Mouse (Mus musculus): ENCODE data around the gene Prss50.

Gene Prss50

DNA sequence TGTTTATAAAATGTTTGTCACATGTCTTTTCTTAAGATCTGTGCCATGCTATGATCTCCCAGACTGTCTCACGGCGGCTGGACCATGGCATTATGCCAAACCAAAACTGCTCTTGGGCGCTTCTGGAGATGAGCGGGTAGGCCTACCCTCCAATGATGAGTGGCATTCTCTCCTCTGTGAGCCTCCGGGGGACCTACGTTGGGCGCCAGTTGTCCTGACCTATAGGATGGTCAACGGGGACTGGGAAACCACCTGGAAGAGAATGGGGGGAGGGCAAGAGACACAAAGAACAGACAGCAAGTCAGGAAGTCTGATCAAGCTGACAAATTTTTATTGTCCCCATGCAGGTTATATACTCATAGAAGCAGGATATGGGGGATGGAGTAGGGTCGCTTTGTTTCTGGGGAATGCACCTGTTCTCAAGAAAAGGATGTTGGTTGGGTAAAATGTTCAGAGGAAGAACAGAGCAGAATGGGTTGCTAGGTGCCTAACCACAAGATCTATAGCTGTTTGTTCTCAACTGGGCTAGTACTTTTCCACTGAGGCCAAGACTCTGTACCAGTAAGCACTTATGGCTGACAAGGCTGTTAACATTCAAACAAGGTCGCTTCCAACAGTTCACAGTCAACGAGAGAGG, 49.6 kb downstream of the Prss50 start:
- DNase-seq (ENCODE audit: low read depth, low spot score): no peak

DNA sequence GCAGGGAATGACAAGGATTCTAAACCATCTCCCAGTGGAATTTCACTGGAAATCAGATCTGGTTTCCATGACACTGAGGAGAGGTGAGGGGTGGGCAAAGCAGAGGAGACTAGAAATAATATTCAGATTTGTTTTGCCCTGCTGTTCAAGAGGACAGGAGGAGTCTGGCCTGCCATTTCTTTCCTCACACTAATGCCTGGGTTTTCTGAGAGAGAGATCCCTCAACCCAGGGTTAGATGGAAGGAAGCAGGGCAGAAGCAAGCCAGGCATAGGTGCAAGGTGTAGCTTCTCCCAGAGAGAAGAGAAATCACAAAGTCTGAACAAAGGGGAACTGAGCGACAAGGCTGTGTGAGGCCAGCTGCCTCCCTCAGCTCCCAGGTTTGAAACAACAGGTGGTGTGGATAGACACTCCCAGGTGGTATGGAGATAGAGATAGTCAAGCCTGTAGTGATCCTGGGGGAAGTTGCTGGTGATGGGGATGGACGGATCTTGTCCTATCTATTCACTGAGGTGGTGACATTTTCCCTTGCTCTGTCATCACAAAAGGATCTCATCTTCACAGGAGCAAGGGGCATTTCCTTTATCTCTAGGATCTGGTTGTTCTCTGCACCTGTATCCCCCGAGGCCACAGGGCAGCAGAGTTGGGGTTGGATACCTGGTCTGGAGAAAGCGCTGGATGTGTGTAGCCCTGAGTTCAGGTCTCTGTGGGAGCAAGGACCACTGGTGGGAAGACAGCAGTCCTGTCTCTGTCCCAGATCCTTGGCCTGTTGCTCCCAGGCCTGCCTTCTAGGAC, 50.3 kb downstream of the Prss50 start:
- no peak for DNase-seq (ENCODE audit: low read depth, low spot score)

DNA sequence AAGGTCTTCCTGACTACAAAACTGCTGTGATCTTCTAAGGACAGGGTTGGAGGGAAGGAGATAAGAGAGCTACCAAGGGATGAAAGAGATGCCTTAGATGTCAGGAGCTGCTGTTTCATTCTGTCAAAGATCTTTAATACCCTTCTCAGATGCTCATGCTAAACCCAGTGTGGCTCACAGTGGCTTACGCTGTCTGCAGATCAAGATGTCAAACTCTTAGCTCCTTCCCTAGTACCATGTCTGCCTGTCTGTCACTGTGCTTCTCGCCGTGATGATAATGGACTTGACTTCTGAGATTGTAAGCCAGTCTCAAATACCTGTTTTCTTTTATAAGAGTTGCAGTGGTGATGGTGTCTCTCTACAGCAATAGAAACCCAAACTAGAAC, 50.9 kb downstream of the Prss50 start:
- no peak for DNase-seq (ENCODE audit: low read depth, low spot score)

DNA sequence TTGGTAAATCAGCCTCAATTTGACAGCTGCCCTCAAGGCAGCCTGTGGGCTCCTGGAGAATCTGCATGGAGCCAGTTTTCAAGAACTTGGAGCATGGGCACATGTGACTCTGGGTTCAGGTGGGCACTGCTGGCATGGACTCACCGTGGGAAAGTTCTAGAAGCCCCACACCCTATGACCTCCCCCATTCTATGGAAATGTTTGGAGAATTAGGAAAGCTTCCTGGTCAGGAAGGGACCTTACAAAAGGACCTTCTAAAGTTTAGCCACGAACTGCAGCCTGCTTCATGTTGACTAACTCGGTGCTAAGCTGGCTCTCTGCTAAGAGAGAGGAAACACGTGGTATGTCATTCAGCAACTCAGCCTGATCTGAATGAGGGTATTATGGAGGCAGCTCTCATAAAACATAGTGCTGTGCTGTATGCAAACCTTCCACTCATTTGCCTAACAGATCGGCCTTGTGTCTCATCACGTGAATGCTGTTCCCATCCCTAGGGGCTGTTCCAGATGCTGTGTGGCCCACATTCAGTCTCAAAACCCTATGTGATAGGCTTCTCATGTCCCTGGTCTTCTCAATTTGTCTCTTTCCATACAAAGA, 51.7 kb downstream of the Prss50 start:
- no peak for DNase-seq (ENCODE audit: low read depth, low spot score)

Data from retina, adult 2 months (tissue).